Mouse (Mus musculus) thymus, postnatal 36 days (tissue): Measurements from ENCODE around the gene Ctnnb1.

Source experiments
- DNase-seq, 2 experiments: peaks; one replicate each; pipeline ENCODE4 v3.0.0; 2022; ENCODE audit warnings: mixed read lengths in 2 of 2

Ctnnb1 gene

DNA sequence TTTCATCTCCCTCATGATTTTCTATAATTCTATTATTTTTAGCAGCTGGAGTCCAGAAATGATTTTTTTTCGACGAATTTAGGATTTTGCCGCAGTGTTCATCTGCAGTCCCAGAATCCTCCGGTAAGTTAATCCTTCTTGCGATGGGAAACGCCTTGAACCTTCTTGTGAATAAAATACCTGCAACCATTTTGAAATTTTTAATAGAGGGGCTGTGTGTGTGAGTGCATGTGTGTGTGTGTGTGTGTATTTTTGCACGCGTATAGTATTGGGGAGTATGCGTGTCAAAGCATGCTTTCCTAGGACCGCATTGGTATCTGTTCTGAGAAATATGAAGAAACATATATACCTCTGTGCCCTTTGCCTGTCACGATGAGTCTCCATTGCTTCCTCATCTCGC lies 1.0 kb downstream of the Ctnnb1 start:
- DNase-seq, result no peak

DNA sequence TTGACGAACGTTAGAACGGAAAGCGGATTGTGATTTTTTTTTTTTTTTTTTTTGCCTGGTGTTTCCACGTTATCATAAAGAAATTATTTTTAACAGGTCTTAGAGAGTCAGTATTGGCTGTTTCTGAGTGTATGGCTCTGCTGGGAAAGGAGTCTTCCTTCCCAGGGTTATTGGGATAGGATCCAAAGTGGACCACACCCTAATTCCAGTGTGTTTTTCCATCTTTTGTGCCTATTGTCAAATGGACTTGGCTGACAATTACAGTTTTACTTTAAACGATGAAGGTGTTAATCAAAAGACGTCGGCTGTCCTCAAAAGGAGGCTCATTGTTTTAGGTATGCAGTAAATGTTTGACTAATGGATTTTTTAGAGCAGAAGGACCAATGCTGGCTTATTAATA lies 1.8 kb downstream of the Ctnnb1 start:
- DNase-seq, result no peak

DNA sequence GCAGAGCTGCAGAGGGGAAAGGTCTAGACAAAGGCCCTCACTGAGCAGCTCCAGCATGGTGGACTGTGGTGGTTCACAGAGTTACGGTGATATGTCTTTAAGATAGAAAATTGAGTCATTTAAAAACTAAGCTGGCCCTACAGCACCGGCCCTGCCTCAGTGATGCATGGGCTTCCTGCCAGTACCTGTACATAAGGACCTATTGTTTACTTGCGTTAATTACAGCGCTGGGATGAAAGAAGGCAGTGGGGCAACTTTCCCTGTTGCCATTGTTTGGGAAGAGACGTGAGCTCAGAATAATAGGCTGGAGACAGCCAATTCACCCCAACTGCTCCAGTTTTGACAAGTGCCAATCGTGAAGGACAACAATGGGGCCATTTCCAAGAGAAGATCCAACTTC lies 3.4 kb downstream of the Ctnnb1 start:
- DNase-seq, result no peak

DNA sequence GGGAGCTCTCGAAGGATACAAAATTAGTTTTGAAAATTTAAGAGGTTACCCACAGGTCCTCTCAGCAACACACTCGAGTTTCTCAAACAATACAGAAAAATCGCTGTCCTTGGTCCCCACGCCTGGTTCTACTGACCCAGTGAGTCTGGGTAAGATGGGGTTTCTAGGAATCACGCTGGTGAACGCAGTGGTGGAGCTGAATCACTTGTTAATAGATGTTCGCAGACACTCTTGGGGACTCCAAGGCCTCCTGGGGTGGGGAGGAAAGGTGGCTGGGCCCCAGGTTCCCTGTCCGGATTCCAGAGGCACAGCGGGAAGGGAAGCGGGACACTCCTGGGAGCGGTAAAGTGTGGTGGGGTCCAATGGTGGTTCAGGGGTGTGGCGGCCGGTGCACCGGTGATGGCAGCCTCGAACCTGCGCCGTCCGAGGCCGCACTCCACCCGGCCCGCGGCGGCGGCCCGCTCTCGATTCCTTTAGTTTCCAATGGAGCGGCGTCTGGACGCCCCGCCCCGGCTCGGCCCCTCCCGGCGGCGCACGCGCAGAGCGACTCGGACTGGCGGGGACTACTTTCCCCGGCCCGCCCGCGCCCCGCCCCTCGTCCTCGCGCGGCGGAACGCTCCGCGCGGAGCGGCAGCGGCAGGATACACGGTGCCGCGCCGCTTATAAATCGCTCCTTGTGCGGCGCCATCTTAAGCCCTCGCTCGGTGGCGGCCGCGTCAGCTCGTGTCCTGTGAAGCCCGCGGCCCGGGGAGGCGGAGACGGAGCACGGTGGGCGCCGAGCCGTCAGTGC lies 4.0 kb downstream of the Ctnnb1 start:
- DNase-seq, result peak; percentile 97

DNA sequence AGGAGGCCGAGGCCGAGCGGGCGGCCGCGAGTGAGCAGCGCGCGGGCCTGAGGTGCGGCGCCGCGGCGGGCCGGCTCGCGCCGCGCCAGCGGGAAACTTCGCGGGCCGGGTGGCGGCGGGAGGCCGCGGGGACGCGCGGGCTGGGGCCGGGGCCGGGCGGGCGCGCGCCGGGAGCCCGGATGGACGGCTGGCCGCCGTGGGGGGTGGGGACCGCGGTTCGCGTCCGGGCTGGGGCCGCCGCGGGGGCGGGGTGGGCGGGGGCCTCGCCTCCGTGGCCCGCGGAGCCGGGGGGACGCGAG lies 4.5 kb downstream of the Ctnnb1 start:
- DNase-seq, result no peak

DNA sequence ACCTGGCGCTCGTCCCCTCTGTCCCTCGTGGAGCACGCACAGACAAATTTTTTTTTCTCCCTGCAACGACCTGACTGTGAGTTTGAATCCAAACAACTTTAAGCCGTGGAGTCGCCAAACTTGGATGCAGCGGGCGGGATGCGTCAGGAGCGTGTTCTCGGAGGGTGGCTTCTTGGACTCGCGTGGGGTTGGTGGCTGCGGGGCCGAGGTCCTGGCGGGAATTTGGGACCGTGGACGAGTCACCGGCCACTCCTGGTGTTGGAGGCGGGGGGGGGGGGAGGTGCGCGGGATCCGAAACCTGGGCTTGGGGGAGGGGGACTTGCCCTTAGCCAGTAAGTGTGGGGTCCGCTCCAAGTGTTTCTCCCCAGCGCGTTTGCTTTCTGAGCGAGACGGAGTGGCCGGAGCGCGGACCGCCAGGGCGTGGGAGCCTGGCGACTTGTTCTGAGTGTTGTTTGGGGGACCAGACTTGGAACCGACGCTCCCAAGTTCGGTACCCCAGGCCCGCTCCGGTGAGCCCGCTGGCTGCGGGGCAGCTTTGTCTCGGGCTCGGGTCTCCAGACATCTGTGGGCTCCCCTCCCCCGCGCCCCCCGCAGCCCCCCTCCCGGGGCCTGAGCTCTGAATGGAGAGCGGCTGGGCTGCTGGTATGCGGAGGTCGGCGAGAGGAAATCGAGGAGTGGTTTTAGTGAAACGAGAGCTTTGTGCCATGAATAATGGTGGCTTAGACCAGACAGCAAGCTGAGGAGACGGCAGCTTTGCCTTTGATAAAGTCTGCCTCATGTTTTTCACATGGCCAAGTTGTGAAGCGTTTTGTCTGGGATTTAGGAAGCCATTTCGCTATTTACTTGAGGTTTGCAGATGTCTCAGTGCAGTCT lies 5.1 kb downstream of the Ctnnb1 start:
- peak; percentile 47 to 62 for DNase-seq

DNA sequence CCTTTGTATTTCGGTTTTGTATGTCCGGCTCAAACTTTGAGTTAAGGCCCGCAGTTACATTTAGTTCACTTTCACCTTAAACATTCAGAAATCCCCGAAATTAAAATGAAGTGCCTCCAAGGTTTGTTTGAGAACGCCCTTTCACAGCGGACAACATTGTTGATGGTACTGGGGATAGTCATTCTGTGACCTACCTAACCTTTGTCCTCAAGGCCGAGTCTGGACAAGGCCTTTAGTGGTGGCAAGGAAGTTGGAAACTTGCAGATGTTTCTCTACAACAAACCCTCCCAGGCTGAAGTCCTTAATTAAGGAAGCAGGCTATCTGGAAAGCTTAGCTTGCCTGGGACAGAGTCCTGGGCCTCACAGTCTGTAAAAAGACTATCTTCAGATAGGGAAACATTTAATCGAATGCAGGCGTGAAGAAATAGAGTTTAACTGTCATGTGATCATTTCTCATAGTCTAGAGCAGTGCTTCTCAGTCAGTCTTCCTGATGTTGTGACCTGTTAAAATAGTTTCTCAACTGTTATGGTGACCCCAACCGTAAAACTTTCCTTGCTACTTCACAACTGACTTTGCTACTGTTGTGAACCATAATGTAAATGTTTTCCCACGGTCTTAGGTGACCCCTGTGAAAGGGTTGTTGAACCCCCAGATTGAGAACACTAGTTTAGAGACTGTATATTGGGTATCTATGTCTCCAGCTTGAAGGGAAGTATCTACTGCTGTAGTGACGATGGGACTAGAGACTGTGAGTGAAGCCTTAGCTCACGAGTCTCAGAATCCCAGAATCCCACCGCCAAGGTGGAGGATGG lies 6.0 kb downstream of the Ctnnb1 start:
- no peak for DNase-seq

DNA sequence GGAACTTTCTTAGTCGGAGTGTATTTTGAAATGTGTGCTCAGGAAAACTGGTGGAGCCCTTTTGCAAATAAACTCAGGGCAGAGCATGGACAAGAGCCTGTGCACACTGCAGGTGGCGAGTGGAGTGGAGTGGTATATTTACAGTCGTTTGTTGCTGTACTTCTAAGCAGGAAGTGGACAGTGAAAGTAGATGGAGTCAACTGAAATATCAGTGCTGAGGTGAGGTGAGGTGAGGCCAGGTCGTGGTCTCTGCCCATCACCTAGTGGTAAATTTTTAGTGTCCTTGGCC lies 6.6 kb downstream of the Ctnnb1 start:
- no peak for DNase-seq

DNA sequence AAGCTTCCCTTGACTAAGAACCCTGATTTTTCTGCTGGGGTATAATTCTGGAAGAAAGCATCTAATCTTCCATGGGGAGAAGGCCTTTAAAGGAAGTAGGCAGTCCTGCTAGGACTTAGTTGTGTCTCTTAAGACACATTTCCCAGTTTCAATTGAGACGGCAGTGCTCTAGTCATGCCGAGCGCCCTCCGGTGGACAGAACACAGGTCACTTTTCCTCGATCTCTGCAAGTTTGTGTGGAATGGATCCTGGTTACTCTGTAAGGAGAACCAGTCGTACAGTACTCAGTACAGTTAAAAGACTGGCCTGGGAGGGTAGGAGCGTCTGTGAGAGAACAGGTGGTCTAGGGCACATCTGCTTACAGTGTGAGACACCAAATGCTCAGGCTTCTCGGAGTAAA lies 7.3 kb downstream of the Ctnnb1 start:
- DNase-seq, result peak; percentile 45 to 54

DNA sequence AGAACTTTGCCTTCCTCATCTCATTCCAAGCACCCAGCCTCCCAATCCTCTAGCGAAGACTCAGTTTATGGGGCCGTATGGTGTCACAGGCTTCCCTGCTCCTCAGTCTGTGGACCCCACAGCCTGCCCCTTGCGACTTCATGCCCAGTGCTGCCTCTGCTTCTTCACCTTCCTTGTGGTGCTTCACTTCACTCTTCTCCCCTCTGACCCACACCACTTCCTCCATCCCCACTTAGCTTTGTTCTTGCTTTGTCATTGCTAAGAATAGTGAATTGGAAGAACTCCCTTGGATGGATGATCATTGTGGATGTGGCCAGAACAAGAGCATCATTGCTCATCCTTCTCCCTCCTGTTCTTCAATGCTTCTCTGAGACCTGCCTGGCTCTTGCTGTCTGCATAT lies 11.8 kb downstream of the Ctnnb1 start:
- DNase-seq, result no peak

DNA sequence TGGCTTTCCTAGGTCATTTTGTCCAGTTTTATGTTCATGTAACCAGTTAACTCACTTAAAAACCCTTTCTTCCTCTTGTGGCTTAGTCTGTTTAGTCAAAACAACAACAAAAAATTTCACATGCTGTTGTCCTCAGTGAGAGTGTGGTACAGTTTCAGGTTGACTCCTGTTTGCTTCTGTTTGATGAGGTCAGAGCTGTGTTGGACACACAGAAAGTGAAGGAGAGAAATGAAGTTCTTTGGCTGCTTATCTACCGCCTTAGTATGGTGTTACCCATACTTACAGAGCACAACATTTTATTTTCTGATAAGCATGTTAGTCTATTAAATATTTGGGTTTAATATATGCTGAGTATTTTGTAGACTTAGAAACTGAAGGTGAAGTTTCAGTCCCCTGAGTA lies 14.7 kb downstream of the Ctnnb1 start:
- DNase-seq, result no peak

DNA sequence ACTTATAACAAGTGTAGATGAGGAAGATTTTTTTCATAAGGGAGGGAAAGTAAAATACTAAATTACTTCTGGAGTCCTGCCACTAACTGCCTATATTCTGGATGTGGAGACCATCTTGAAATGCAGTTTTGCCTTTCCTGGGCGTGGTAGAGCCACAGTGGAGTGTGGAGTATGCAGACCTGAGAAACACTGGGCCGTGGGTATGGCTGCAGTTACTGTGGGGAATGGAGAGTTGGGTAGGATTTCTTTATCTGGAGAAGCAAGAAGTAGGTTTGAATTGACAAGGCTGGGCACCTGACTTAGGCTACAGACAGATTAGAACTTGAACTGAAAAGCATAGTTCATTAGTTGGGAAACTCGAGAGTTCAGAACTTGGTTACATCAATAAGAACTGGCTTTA lies 15.2 kb downstream of the Ctnnb1 start:
- no peak for DNase-seq

DNA sequence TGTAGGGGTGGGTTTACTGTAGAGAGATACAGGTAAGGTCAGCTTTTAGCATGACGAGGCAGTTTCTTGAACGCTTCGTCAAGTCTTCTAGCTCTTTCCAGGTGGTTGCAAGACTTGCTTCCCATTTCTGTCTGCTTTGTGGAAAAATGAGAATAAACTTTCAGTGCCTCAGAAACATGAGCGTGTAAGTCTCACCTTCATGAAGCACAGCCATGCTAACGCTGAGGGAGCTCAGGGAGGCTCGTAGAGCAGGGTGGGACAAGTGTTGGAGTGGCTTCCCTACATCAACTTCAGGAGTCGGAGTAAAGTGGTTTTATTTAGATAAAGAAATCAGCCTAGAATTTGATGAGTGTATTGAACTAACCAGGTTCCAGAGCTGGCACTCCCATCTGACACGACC lies 17.1 kb downstream of the Ctnnb1 start:
- DNase-seq, result no peak

DNA sequence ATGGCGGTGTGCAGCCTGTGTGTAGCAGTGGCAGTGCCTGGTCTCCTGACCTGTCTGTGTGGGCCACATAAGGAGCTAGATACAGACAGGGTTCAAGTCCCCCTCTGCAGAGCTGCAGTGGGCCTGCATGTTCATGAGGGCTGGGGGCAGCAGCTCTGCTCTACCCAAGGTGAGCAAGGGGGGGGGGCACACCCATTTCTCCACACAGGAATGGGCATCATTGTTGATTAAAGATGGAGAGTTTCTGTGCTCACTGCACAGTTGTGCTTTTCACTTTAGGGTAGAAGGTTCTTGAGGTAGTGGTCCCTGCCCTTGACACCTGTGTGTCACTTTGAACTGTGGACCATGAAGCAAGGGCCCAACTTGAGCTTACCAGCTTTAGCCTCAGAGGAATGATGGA lies 19.8 kb downstream of the Ctnnb1 start:
- DNase-seq, result no peak

DNA sequence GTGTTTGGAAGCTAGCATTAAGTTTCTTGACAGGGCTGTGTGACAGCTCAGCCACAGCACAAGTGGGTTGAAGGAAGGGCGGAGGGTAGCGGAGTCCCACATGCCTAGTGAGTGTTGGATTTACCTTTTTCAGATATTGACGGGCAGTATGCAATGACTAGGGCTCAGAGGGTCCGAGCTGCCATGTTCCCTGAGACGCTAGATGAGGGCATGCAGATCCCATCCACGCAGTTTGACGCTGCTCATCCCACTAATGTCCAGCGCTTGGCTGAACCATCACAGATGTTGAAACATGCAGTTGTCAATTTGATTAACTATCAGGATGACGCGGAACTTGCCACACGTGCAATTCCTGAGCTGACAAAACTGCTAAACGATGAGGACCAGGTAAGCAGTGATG lies 21.7 kb downstream of the Ctnnb1 start:
- no peak for DNase-seq

DNA sequence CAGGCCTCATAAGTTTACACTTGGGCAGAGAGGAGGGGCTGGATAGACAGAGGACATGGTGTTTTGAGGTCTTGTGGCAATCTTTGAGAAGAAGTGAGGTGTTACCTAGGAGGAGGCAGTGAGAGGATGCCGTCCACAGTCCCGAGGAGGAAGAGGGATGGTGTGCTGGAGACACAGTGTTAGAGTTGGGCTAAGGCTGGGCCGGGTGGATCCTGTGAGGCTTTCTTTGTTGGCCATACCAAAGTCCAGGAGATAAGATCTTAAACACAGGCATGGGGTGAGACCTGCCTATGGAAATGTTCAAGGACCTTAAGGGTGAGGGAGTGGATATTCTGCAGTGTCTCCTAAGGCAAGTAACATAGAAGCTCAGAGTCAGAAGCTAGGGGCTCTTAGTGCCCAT lies 22.9 kb downstream of the Ctnnb1 start:
- DNase-seq, result no peak

DNA sequence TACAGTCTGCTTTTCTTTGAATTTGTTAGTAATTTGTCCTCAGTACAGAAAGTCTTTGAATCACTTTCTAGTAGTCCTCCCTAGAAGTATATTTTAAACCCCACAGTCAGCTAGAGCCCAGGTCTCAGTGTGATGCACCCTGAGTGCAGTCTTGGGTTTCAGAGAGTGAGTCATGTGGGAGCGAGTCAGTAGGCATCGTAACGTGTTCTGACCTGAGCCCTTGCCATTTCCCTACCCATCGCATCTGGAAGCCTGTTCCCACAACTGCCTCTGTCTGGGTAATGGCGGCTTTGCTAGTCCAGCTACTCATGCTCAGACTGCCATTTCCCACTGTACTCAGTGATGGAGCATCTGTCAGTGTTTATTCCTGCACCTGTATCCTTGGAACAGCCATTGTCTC lies 29.0 kb downstream of the Ctnnb1 start:
- DNase-seq, result no peak

DNA sequence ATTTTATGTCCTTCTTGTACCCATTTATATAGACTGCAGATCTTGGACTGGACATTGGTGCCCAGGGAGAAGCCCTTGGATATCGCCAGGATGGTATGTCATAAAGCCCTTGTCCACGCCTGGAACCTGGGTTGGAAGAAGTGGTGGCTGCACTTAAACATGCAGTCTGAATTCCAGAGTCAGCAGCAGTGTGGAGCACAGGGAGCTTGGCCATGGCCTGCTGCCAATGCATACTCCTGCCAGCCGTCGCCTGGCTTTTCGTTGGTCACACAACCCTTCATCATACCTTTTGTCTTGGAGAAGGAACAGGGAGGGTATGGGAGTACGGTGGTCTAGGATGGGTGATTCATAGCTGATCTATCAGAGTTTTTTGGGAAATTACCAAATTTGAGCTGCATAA lies 29.5 kb downstream of the Ctnnb1 start:
- no peak for DNase-seq

DNA sequence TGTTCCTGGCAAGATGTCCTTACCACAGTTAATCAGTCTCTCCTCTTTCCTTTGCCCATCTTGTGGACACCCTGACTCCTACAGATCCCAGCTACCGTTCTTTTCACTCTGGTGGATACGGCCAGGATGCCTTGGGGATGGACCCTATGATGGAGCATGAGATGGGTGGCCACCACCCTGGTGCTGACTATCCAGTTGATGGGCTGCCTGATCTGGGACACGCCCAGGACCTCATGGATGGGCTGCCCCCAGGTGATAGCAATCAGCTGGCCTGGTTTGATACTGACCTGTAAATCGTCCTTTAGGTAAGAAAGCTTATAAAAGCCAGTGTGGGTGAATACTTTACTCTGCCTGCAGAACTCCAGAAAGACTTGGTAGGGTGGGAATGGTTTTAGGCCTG lies 30.2 kb downstream of the Ctnnb1 start:
- DNase-seq, result no peak

DNA sequence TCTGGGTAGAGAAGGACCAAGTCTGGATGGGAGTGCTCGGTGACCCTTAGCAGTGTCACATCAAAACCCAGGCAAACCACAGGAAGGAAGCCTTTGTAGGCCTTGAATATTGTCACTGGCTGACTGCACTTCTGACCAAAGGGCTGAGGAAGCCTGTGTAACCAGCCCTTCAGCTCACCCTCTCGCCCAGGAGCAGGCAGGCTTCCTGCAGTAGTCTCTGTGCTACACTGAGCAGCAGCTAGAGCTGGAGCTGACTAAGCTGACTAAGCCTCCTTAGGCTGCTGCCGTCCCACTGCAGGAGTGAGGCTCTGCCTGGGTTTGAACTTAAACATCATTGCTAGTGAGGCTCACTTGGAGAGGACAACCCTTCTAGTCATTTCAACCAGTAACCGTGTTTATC lies 31.6 kb downstream of the Ctnnb1 start:
- DNase-seq, result peak in 1 of 2 experiments; percentile 8

DNA sequence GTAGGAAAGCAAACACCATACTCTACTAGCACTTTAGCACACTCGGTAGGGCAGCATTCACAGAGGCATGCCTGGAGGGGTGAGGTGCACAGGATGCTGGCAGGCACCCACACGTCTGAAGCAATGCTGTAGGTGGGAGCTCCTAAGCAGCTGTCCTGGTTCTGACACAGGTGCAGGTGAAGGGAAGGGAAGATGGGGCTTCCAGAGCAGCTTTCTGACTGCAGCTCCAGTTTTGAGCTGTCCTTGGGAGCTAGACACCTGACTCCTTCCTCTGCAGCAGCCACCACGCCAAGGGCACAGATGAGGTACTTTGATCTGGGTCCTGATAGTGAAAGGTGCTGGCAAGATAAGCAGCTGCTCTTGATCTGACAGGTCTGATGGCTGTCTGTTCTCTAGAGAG lies 32.5 kb downstream of the Ctnnb1 start:
- peak; percentile 47 to 72 for DNase-seq

DNA sequence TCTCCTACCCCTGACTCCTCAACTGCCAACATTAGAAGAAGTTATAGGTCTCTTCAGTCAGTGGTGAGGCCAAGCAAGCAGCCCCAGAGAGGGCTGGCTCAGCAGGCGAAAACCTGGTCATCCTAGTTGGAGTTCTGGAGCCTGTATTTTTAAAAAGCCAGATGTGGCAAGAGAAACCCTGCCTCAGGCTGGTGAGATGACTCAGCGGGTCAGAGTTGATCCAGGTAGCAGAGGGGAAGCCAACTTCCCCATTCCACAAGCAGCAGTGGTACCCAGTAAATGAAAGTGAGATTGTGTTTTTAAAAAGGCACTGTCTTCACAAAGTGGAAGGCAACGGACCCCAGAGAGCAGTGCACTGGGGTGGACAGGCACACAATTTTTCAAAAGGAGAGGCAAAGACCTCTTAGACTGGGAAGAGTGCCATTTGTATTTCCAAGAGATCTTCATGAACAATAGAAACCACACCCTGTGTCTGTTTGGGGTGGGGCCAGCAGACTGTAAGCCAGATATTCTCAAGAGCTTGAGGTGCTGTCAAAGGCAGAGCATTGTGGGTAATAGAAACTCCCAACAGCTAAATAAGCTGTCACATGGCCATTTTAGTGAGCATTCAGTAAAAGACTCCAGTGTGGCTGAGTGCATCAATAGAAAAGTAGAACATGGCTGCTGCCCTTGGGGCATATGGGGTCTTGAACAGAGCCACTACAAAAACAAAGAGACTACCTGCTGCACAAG lies 33.1 kb downstream of the Ctnnb1 start:
- DNase-seq, result no peak

DNA sequence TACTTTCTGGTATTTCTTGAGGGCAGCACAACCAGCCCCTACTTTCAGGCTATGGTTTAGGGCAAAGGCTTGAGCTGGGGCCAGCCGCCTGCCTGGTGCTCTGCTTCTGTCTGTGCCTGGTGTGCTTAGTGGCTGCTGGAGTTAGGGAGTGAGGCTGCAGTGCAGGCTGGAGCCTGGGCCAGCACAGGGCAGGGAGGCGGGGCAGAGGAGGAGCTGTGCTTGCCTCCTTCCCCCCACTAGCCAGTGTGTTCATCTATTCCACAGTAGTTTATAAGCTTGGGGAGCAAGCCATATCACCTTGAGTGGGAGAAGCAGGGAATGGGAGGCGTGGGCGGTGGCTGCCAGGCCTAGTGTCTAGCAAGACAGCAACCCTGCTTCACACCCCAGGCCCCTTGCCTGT lies 34.1 kb downstream of the Ctnnb1 start:
- no peak for DNase-seq
